Mouse (Mus musculus) 3T3-L1 (cell line): ENCODE measurements around the gene Cib2.
A peak's percentile ranks its signal among the peaks of the same experiment; 100 is the strongest.

Source experiments
- DNase-seq: peaks from one replicate; pipeline ENCODE4 v3.0.0-alpha.2; 2015; ENCODE audit warnings: low read depth, low spot score

The Cib2 gene

GRCm38 (mm10) chr9:54547536-54547935 is 12.5 kb downstream of the Cib2 start:
- DNase-seq = peak; percentile 51

GRCm38 (mm10) chr9:54544954-54545315 is 15.1 kb downstream of the Cib2 start:
- DNase-seq = no peak

- DNase-seq = no peak
These were observed 15.6 kb downstream of the Cib2 start for GRCm38 (mm10) chr9:54544212-54544953.

- DNase-seq = no peak
These were observed 19.2 kb downstream of the Cib2 start for GRCm38 (mm10) chr9:54540801-54541200.

- DNase-seq = no peak
These were observed 21.3 kb downstream of the Cib2 start, which contains the start of gene Sh2d7 for GRCm38 (mm10) chr9:54538684-54539083. Gene Sh2d7 (plus strand): TSS chr9:54538984.

GRCm38 (mm10) chr9:54538244-54538643 is 21.8 kb downstream of the Cib2 start:
- DNase-seq = no peak

- DNase-seq = no peak
These were observed 22.5 kb downstream of the Cib2 start for GRCm38 (mm10) chr9:54537480-54537879.

GRCm38 (mm10) chr9:54537030-54537429 is 23.0 kb downstream of the Cib2 start:
- DNase-seq = no peak

- DNase-seq = no peak
These were observed 23.8 kb downstream of the Cib2 start for GRCm38 (mm10) chr9:54536236-54536635.

GRCm38 (mm10) chr9:54533975-54534374 is 26.0 kb downstream of the Cib2 start:
- DNase-seq = no peak

GRCm38 (mm10) chr9:54532926-54533325 is 27.1 kb downstream of the Cib2 start:
- no peak for DNase-seq

- DNase-seq = no peak
These were observed 28.6 kb downstream of the Cib2 start for GRCm38 (mm10) chr9:54531421-54531820.

- no peak for DNase-seq
These were observed 29.2 kb downstream of the Cib2 start for GRCm38 (mm10) chr9:54530836-54531235.

- no peak for DNase-seq
These were observed 30.1 kb downstream of the Cib2 start for GRCm38 (mm10) chr9:54529950-54530349.

GRCm38 (mm10) chr9:54527694-54528093 is 32.3 kb downstream of the Cib2 start:
- peak; percentile 28 for DNase-seq

- no peak for DNase-seq
These were observed 39.7 kb downstream of the Cib2 start for GRCm38 (mm10) chr9:54520286-54520685.

- no peak for DNase-seq
These were observed 41.1 kb downstream of the Cib2 start for GRCm38 (mm10) chr9:54518921-54519320.

GRCm38 (mm10) chr9:54515991-54516390 is 44.0 kb downstream of the Cib2 start:
- DNase-seq = no peak

GRCm38 (mm10) chr9:54502873-54503272 is 57.1 kb downstream of the Cib2 start:
- DNase-seq = no peak

GRCm38 (mm10) chr9:54502111-54502495 is 57.9 kb downstream of the Cib2 start:
- no peak for DNase-seq

GRCm38 (mm10) chr9:54501453-54502110 is 58.4 kb downstream of the Cib2 start, which contains the start of gene Dmxl2:
Gene Dmxl2 (minus strand): TSS chr9:54501626.
- peak; percentile 65 for DNase-seq

- peak; percentile 5 for DNase-seq
These were observed 59.1 kb downstream of the Cib2 start for GRCm38 (mm10) chr9:54500832-54501452.

GRCm38 (mm10) chr9:54499791-54500190 is 60.2 kb downstream of the Cib2 start:
- peak; percentile 2 for DNase-seq
